Mouse (Mus musculus): Measurements from ENCODE around the gene Sord. TPM values are rescaled to one million over a fixed set of nuclear protein-coding genes. Genes with fewer than 3 reads are reported as not detected.

Gene Sord
- 20.6 and 23.8 TPM in 2 replicates for polyA plus RNA-seq (2014; fragmentation: Nextera tagmentation; extraction: Ambion mirVana)

GRCm38 (mm10) chr2:122234611-122235288 is at the start of gene Sord:
Sord (plus strand) TSS chr2:122234749.
- no peaks in the 10 kb centered on the region for H3K27me3 ChIP-seq (ENCODE audit: control insufficient read depth, insufficient read depth, low read length)
- peak; percentile 96 for DNase-seq (ENCODE audit: low spot score)
- H3K4me2 ChIP-seq (ENCODE audit: low read depth) = peak within 1 kb of the TSS; percentile 94
- ATAC-seq (ENCODE audit: insufficient read depth, low FRiP score, low TSS enrichment) = peak; percentile 95
- no peaks in the 10 kb centered on the region for H3K36me3 ChIP-seq (ENCODE audit: control insufficient read depth, insufficient read depth, low read length)
- 0 out of 2 replicates have a peak within 1 kb of the TSS, but pooled peaks have one; percentile 36 for H3K27ac ChIP-seq (ENCODE audit: low read depth, low read length)
- under 1% methylated on average over 34 of the region's 35 CpGs for WGBS
- peak within 1 kb of the TSS; percentile 59 for H3K9ac ChIP-seq (ENCODE audit: low read length)
- 0 out of 2 replicates have a peak, but pooled peaks cover 7% of the 10 kb centered on the region for H3K4me1 ChIP-seq (ENCODE audit: control insufficient read depth, insufficient read depth, low read length)
- H3K4me3 ChIP-seq (ENCODE audit: low read depth, low read length) = peak within 1 kb of the TSS; percentile 36
- H3K9me3 ChIP-seq (ENCODE audit: control insufficient read depth, low read length) = no peaks in the 10 kb centered on the region

GRCm38 (mm10) chr2:122185086-122185485 is 49.5 kb upstream of the Sord start:
- Histone ChIP-seq H3K4me2 (ENCODE audit: low read depth) (no peak overlapping the region), H3K27ac (ENCODE audit: low read depth, low read length) (no peak overlapping the region), H3K27me3 (ENCODE audit: control insufficient read depth, insufficient read depth, low read length) (no peaks in the 10 kb centered on the region), H3K9me3 (ENCODE audit: control insufficient read depth, low read length) (no peaks in the 10 kb centered on the region), H3K4me1 (ENCODE audit: control insufficient read depth, insufficient read depth, low read length) (no peaks in the 10 kb centered on the region), H3K4me3 (ENCODE audit: low read depth, low read length) (no peak overlapping the region), H3K9ac (ENCODE audit: low read length) (no peak overlapping the region), H3K36me3 (ENCODE audit: control insufficient read depth, insufficient read depth, low read length) (no peaks in the 10 kb centered on the region)
- 80% methylated on average over 4 of the region's 4 CpGs for WGBS
- ATAC-seq (ENCODE audit: insufficient read depth, low FRiP score, low TSS enrichment) = no peak
- no peak for DNase-seq (ENCODE audit: low spot score)

GRCm38 (mm10) chr2:122186106-122186505 is 48.4 kb upstream of the Sord start, which contains the start of the genes Patl2 and Terb2:
Patl2 (minus strand) TSS chr2:122186189.
Terb2 (plus strand) TSS chr2:122186272.
- Histone ChIP-seq H3K9ac (ENCODE audit: low read length) (no peak within 1 kb of the TSS), H3K4me3 (ENCODE audit: low read depth, low read length) (no peak within 1 kb of the TSS), H3K27ac (ENCODE audit: low read depth, low read length) (no peak within 1 kb of the TSS), H3K36me3 (ENCODE audit: control insufficient read depth, insufficient read depth, low read length) (no peaks in the 10 kb centered on the region), H3K9me3 (ENCODE audit: control insufficient read depth, low read length) (no peaks in the 10 kb centered on the region), H3K4me1 (ENCODE audit: control insufficient read depth, insufficient read depth, low read length) (no peaks in the 10 kb centered on the region), H3K4me2 (ENCODE audit: low read depth) (no peak within 1 kb of the TSS), H3K27me3 (ENCODE audit: control insufficient read depth, insufficient read depth, low read length) (no peaks in the 10 kb centered on the region)
- WGBS = 78% methylated on average over 17 of the region's 17 CpGs
- DNase-seq (ENCODE audit: low spot score) (no peak), ATAC-seq (ENCODE audit: insufficient read depth, low FRiP score, low TSS enrichment) (no peak)

GRCm38 (mm10) chr2:122186751-122187150 is 47.8 kb upstream of the Sord start:
- no peak overlapping the region for H3K4me2 ChIP-seq (ENCODE audit: low read depth)
- no peaks in the 10 kb centered on the region for H3K27me3 ChIP-seq (ENCODE audit: control insufficient read depth, insufficient read depth, low read length)
- H3K9me3 ChIP-seq (ENCODE audit: control insufficient read depth, low read length) = no peaks in the 10 kb centered on the region
- H3K36me3 ChIP-seq (ENCODE audit: control insufficient read depth, insufficient read depth, low read length) = no peaks in the 10 kb centered on the region
- no peak overlapping the region for H3K4me3 ChIP-seq (ENCODE audit: low read depth, low read length)
- no peaks in the 10 kb centered on the region for H3K4me1 ChIP-seq (ENCODE audit: control insufficient read depth, insufficient read depth, low read length)
- no peak overlapping the region for H3K27ac ChIP-seq (ENCODE audit: low read depth, low read length)
- DNase-seq (ENCODE audit: low spot score) (no peak), ATAC-seq (ENCODE audit: insufficient read depth, low FRiP score, low TSS enrichment) (no peak)
- WGBS = 89% methylated on average over 3 of the region's 3 CpGs
- H3K9ac ChIP-seq (ENCODE audit: low read length) = no peak overlapping the region

- H3K4me1 ChIP-seq (ENCODE audit: control insufficient read depth, insufficient read depth, low read length) = no peaks in the 10 kb centered on the region
- no peaks in the 10 kb centered on the region for H3K27me3 ChIP-seq (ENCODE audit: control insufficient read depth, insufficient read depth, low read length)
- H3K9me3 ChIP-seq (ENCODE audit: control insufficient read depth, low read length) = no peaks in the 10 kb centered on the region
- no peaks in the 10 kb centered on the region for H3K36me3 ChIP-seq (ENCODE audit: control insufficient read depth, insufficient read depth, low read length)
- WGBS = 78% methylated on average over 3 of the region's 3 CpGs
- ATAC-seq (ENCODE audit: insufficient read depth, low FRiP score, low TSS enrichment) (no peak), DNase-seq (ENCODE audit: low spot score) (no peak)
- no peak overlapping the region for H3K4me3 ChIP-seq (ENCODE audit: low read depth, low read length)
- no peak overlapping the region for H3K9ac ChIP-seq (ENCODE audit: low read length)
- no peak overlapping the region for H3K4me2 ChIP-seq (ENCODE audit: low read depth)
- no peak overlapping the region for H3K27ac ChIP-seq (ENCODE audit: low read depth, low read length)
Measured at GRCm38 (mm10) chr2:122191849-122192248, 42.7 kb upstream of the Sord start.

- Histone ChIP-seq H3K4me2 (ENCODE audit: low read depth) (no peak overlapping the region), H3K9me3 (ENCODE audit: control insufficient read depth, low read length) (no peaks in the 10 kb centered on the region), H3K4me3 (ENCODE audit: low read depth, low read length) (no peak overlapping the region), H3K27me3 (ENCODE audit: control insufficient read depth, insufficient read depth, low read length) (no peaks in the 10 kb centered on the region), H3K36me3 (ENCODE audit: control insufficient read depth, insufficient read depth, low read length) (no peaks in the 10 kb centered on the region), H3K27ac (ENCODE audit: low read depth, low read length) (no peak overlapping the region), H3K9ac (ENCODE audit: low read length) (no peak overlapping the region), H3K4me1 (ENCODE audit: control insufficient read depth, insufficient read depth, low read length) (no peaks in the 10 kb centered on the region)
- DNase-seq (ENCODE audit: low spot score) = no peak
- 76% methylated on average over 1 of the region's 1 CpGs for WGBS
- ATAC-seq (ENCODE audit: insufficient read depth, low FRiP score, low TSS enrichment) = no peak
Measured at GRCm38 (mm10) chr2:122194509-122194929, 40.0 kb upstream of the Sord start.

GRCm38 (mm10) chr2:122201501-122201900 is 33.0 kb upstream of the Sord start:
- Histone ChIP-seq H3K4me3 (ENCODE audit: low read depth, low read length) (no peak overlapping the region), H3K36me3 (ENCODE audit: control insufficient read depth, insufficient read depth, low read length) (no peaks in the 10 kb centered on the region), H3K27ac (ENCODE audit: low read depth, low read length) (no peak overlapping the region), H3K9ac (ENCODE audit: low read length) (no peak overlapping the region), H3K4me2 (ENCODE audit: low read depth) (no peak overlapping the region), H3K9me3 (ENCODE audit: control insufficient read depth, low read length) (no peaks in the 10 kb centered on the region), H3K27me3 (ENCODE audit: control insufficient read depth, insufficient read depth, low read length) (no peaks in the 10 kb centered on the region), H3K4me1 (ENCODE audit: control insufficient read depth, insufficient read depth, low read length) (no peaks in the 10 kb centered on the region)
- no peak for ATAC-seq (ENCODE audit: insufficient read depth, low FRiP score, low TSS enrichment)
- DNase-seq (ENCODE audit: low spot score) = no peak
- 90% methylated on average over 1 of the region's 1 CpGs for WGBS

GRCm38 (mm10) chr2:122206440-122207107 is 28.0 kb upstream of the Sord start:
- Histone ChIP-seq H3K4me1 (ENCODE audit: control insufficient read depth, insufficient read depth, low read length) (no peaks in the 10 kb centered on the region; the same call in 1 of the 2 replicates), H3K36me3 (ENCODE audit: control insufficient read depth, insufficient read depth, low read length) (no peaks in the 10 kb centered on the region), H3K9ac (ENCODE audit: low read length) (no peak overlapping the region), H3K27ac (ENCODE audit: low read depth, low read length) (no peak overlapping the region), H3K9me3 (ENCODE audit: control insufficient read depth, low read length) (no peaks in the 10 kb centered on the region), H3K4me2 (ENCODE audit: low read depth) (no peak overlapping the region), H3K27me3 (ENCODE audit: control insufficient read depth, insufficient read depth, low read length) (no peaks in the 10 kb centered on the region), H3K4me3 (ENCODE audit: low read depth, low read length) (no peak overlapping the region)
- DNase-seq (ENCODE audit: low spot score) = no peak
- ATAC-seq (ENCODE audit: insufficient read depth, low FRiP score, low TSS enrichment) = no peak
- WGBS = 62% methylated on average over 2 of the region's 2 CpGs
